Mouse (Mus musculus) layer of hippocampus, postnatal 25 days (tissue): ENCODE data around the gene Krtap24-1. TPM values are rescaled to one million over a fixed set of nuclear protein-coding genes. Genes with fewer than 3 reads are reported as not detected.

Experiments
- DNase-seq, 2 experiments: peaks; one replicate each; pipeline ENCODE4 v3.0.0; 2022; ENCODE audit warnings: mixed read lengths in 2 of 2, low spot score in 1 of 2; ENCODE audit errors: extremely low spot score in 1 of 2
- total RNA-seq, 2 experiments: library from RNA; stranded (reverse); gene quantifications; 2 replicates each; pipeline ENCODE4 v1.2.3; 2021

Krtap24-1 gene
- total RNA-seq: not detected

GRCm38 (mm10) chr16:88611922-88612321 is at the start of gene Krtap24-1:
Gene Krtap24-1, minus strand, starts transcription at chr16:88612279.
- no peak for DNase-seq

GRCm38 (mm10) chr16:88657426-88657825 is 45.3 kb upstream of the Krtap24-1 start:
- no peak for DNase-seq

- no peak for DNase-seq
Measured at GRCm38 (mm10) chr16:88651952-88652351, 39.9 kb upstream of the Krtap24-1 start.

GRCm38 (mm10) chr16:88651082-88651481 is 39.0 kb upstream of the Krtap24-1 start:
- no peak for DNase-seq

GRCm38 (mm10) chr16:88647358-88647846 is 35.3 kb upstream of the Krtap24-1 start, which contains the start of gene Krtap26-1:
Gene Krtap26-1, minus strand, starts transcription at chr16:88647796.
- DNase-seq: no peak

- no peak for DNase-seq
Measured at GRCm38 (mm10) chr16:88646366-88647111, 34.5 kb upstream of the Krtap24-1 start.

GRCm38 (mm10) chr16:88640053-88640452 is 28.0 kb upstream of the Krtap24-1 start:
- no peak for DNase-seq

- no peak for DNase-seq
Measured at GRCm38 (mm10) chr16:88635142-88635541, 23.1 kb upstream of the Krtap24-1 start.

GRCm38 (mm10) chr16:88631474-88631873 is 19.4 kb upstream of the Krtap24-1 start:
- no peak for DNase-seq

GRCm38 (mm10) chr16:88627566-88627965 is 15.5 kb upstream of the Krtap24-1 start, which contains the start of gene 2310079G19Rik:
Gene 2310079G19Rik, minus strand, starts transcription at chr16:88627666.
- DNase-seq: no peak

- DNase-seq: no peak
Measured at GRCm38 (mm10) chr16:88612712-88613111, 633 bp upstream of the Krtap24-1 start.

GRCm38 (mm10) chr16:88604570-88604969 is 7.5 kb downstream of the Krtap24-1 start:
- no peak for DNase-seq

GRCm38 (mm10) chr16:88602464-88602863 is 9.6 kb downstream of the Krtap24-1 start:
- DNase-seq: no peak

- DNase-seq: no peak
Measured at GRCm38 (mm10) chr16:88600303-88600702, 11.8 kb downstream of the Krtap24-1 start.

GRCm38 (mm10) chr16:88599504-88600237 is 12.4 kb downstream of the Krtap24-1 start:
- no peak for DNase-seq

GRCm38 (mm10) chr16:88592758-88593157 is 19.3 kb downstream of the Krtap24-1 start:
- no peak for DNase-seq

GRCm38 (mm10) chr16:88583338-88583737 is 28.7 kb downstream of the Krtap24-1 start:
- no peak for DNase-seq

- no peak for DNase-seq
Measured at GRCm38 (mm10) chr16:88575885-88576679, 36.0 kb downstream of the Krtap24-1 start.

- no peak for DNase-seq
Measured at GRCm38 (mm10) chr16:88572904-88573404, 39.1 kb downstream of the Krtap24-1 start.

- DNase-seq: no peak
Measured at GRCm38 (mm10) chr16:88570136-88570535, 41.9 kb downstream of the Krtap24-1 start.
